Mouse (Mus musculus): ENCODE results near the gene Tmem247. TPM values are rescaled to one million over a fixed set of nuclear protein-coding genes. Genes with fewer than 3 reads are reported as not detected.

Tmem247 gene
- total and polyA plus RNA-seq, 3 experiments, result not detected

GRCm38 (mm10) chr17:86911261-86911660, 5.9 kb upstream of the Tmem247 start:
- DNase-seq (ENCODE audit: extremely low read depth), result no peak
- TF ChIP-seq POLR2AphosphoS2 (IDR thresholded peaks at IDR 0.05; ENCODE audit: low read depth, low read length), result no peak
- no peak for TF ChIP-seq MAZ (IDR thresholded peaks at IDR 0.05; ENCODE audit: low read depth, low read length)
- TF ChIP-seq KAT2A (IDR thresholded peaks at IDR 0.05; ENCODE audit: insufficient replicate concordance, low read length), result no peak
- TF ChIP-seq CHD1 (IDR thresholded peaks at IDR 0.05; ENCODE audit: low read depth, low read length), result no peak
- TF ChIP-seq EP300 (IDR thresholded peaks at IDR 0.05; ENCODE audit: low read length), result no peak
- no peak for TF ChIP-seq UBTF (IDR thresholded peaks at IDR 0.05; ENCODE audit: low read depth, low read length)
- no peak for TF ChIP-seq NRF1 (IDR thresholded peaks at IDR 0.05; ENCODE audit: low read depth, low read length)
- no peak for TF ChIP-seq ZMIZ1 (IDR thresholded peaks at IDR 0.05; ENCODE audit: low read depth, low read length)

GRCm38 (mm10) chr17:86913003-86913607, 4.0 kb upstream of the Tmem247 start:
- no peaks in the 10 kb centered on the region for H3K27me3 ChIP-seq (replicated peaks)
- TF ChIP-seq TCF12 (IDR thresholded peaks at IDR 0.05; ENCODE audit: low read depth, low read length) (no peak), KAT2A (IDR thresholded peaks at IDR 0.05; ENCODE audit: insufficient replicate concordance, low read length) (no peak), ZC3H11A (IDR thresholded peaks at IDR 0.05; ENCODE audit: low read depth, low read length) (no peak), HCFC1 (IDR thresholded peaks at IDR 0.05; ENCODE audit: low read depth, low read length) (no peak)
- H3K79me2 ChIP-seq (replicated peaks; ENCODE audit: control insufficient read depth, extremely low read depth, insufficient read depth, poor library complexity, severe bottlenecking), result no peaks in the 10 kb centered on the region
- H3K36me3 ChIP-seq (replicated peaks in 1 of 2; ENCODE audit: control insufficient read depth in 1 of 2, insufficient read depth in 1 of 2, low read length in 1 of 2), result no peaks in the 10 kb centered on the region
- peaks cover 0 to 6% of the 10 kb centered on the region in 2 experiments; a peak in 2 of 4 replicates for H3K4me1 ChIP-seq (ENCODE audit: control insufficient read depth in 1 of 2, insufficient read depth in 2 of 2)
- no peak overlapping the region for H3K4me3 ChIP-seq (replicated peaks in 1 of 3; ENCODE audit: low read depth in 2 of 3, low read length in 2 of 3, poor library complexity in 1 of 3)
- H3K9ac ChIP-seq (ENCODE audit: insufficient read depth, low read depth), result no peak overlapping the region
- no peak overlapping the region for H3K4me2 ChIP-seq (ENCODE audit: insufficient read depth, low read depth, poor library complexity, severe bottlenecking)
- dilution Hi-C loops (cut with MboI; ENCODE audit: extremely low pct_ligation_motif_present, extremely low pct_unique_long_range_greater_than_20kb, low sequenced_read_pairs), result no loop called here
- in situ Hi-C loops (cut with MboI; ENCODE audit: low pct_ligation_motif_present, low pct_unique_long_range_greater_than_20kb, low sequenced_read_pairs), result loop anchor here (25.0 kb wide), 1 partner anchor 649 kb away; no protein-coding TSS in a partner anchor
- peaks cover 4% of the 10 kb centered on the region for H3K9me3 ChIP-seq (replicated peaks; ENCODE audit: low read length)
- no peak for DNase-seq (ENCODE audit: extremely low read depth)
- H3K27ac ChIP-seq (ENCODE audit: insufficient read depth, low read depth), result no peak overlapping the region

More at GRCm38 (mm10) chr17:86911261-86911660, 5.9 kb upstream of the Tmem247 start:
- H3K36me3 ChIP-seq (replicated peaks in 1 of 2; ENCODE audit: control insufficient read depth in 1 of 2, insufficient read depth in 1 of 2, low read length in 1 of 2), result no peaks in the 10 kb centered on the region
- dilution Hi-C loops (cut with MboI; ENCODE audit: extremely low pct_ligation_motif_present, extremely low pct_unique_long_range_greater_than_20kb, low sequenced_read_pairs), result no loop called here
- no peak overlapping the region for H3K4me2 ChIP-seq (ENCODE audit: insufficient read depth, low read depth, poor library complexity, severe bottlenecking)
- H3K79me2 ChIP-seq (replicated peaks; ENCODE audit: control insufficient read depth, extremely low read depth, insufficient read depth, poor library complexity, severe bottlenecking), result no peaks in the 10 kb centered on the region
- in situ Hi-C loops (cut with MboI; ENCODE audit: low pct_ligation_motif_present, low pct_unique_long_range_greater_than_20kb, low sequenced_read_pairs), result loop anchor here (25.0 kb wide), 1 partner anchor 651 kb away; no protein-coding TSS in a partner anchor
- H3K9ac ChIP-seq (ENCODE audit: insufficient read depth, low read depth), result no peak overlapping the region
- H3K4me1 ChIP-seq (ENCODE audit: control insufficient read depth in 1 of 2, insufficient read depth in 2 of 2), result peaks cover 0 to 6% of the 10 kb centered on the region in 2 experiments; a peak in 2 of 4 replicates
- H3K27me3 ChIP-seq (replicated peaks), result no peaks in the 10 kb centered on the region
- H3K4me3 ChIP-seq (replicated peaks in 1 of 3; ENCODE audit: low read depth in 2 of 3, low read length in 2 of 3, poor library complexity in 1 of 3), result no peak overlapping the region
- no peak overlapping the region for H3K27ac ChIP-seq (ENCODE audit: insufficient read depth, low read depth)
- H3K9me3 ChIP-seq (replicated peaks; ENCODE audit: low read length), result peaks cover 4% of the 10 kb centered on the region

GRCm38 (mm10) chr17:86915540-86915939, 1.6 kb upstream of the Tmem247 start:
- 0 out of 4 replicates have a peak, but pooled peaks cover 0 to 3% of the 10 kb centered on the region in 2 experiments for H3K4me1 ChIP-seq (ENCODE audit: control insufficient read depth in 1 of 2, insufficient read depth in 2 of 2)
- no peak overlapping the region for H3K27ac ChIP-seq (ENCODE audit: insufficient read depth, low read depth)
- dilution Hi-C loops (cut with MboI; ENCODE audit: extremely low pct_ligation_motif_present, extremely low pct_unique_long_range_greater_than_20kb, low sequenced_read_pairs), result no loop called here
- in situ Hi-C loops (cut with MboI; ENCODE audit: low pct_ligation_motif_present, low pct_unique_long_range_greater_than_20kb, low sequenced_read_pairs), result loop anchor here (5.0 to 25.0 kb wide), 3 partner anchors 127 to 647 kb away; no protein-coding TSS in a partner anchor
- H3K4me3 ChIP-seq (replicated peaks in 1 of 3; ENCODE audit: low read depth in 2 of 3, low read length in 2 of 3, poor library complexity in 1 of 3), result no peak overlapping the region
- peak; percentile 21 for DNase-seq (ENCODE audit: extremely low read depth)
- H3K27me3 ChIP-seq (replicated peaks), result no peaks in the 10 kb centered on the region
- peaks cover 4% of the 10 kb centered on the region for H3K9me3 ChIP-seq (replicated peaks; ENCODE audit: low read length)
- no peaks in the 10 kb centered on the region for H3K36me3 ChIP-seq (replicated peaks in 1 of 2; ENCODE audit: control insufficient read depth in 1 of 2, insufficient read depth in 1 of 2, low read length in 1 of 2)
- no peaks in the 10 kb centered on the region for H3K79me2 ChIP-seq (replicated peaks; ENCODE audit: control insufficient read depth, extremely low read depth, insufficient read depth, poor library complexity, severe bottlenecking)
- no peak overlapping the region for H3K4me2 ChIP-seq (ENCODE audit: insufficient read depth, low read depth, poor library complexity, severe bottlenecking)
- no peak overlapping the region for H3K9ac ChIP-seq (ENCODE audit: insufficient read depth, low read depth)
- TF ChIP-seq RAD21 (IDR thresholded peaks at IDR 0.05; ENCODE audit: low read depth, low read length), result peak; percentile 48
- peak in 1 of 2 experiments; percentile 55; a peak in 2 of 4 replicates for TF ChIP-seq CTCF (conservative IDR thresholded peaks at IDR 0.05 in 1 of 2, IDR thresholded peaks at IDR 0.05 in 1 of 2; ENCODE audit: low read depth in 2 of 2, low read length in 2 of 2)
- TF ChIP-seq IRF4 (IDR thresholded peaks at IDR 0.05; ENCODE audit: low read depth, low read length), result no peak
- TF ChIP-seq MAZ (IDR thresholded peaks at IDR 0.05; ENCODE audit: low read depth, low read length), result no peak
- peak; percentile 48 for TF ChIP-seq SMC3 (IDR thresholded peaks at IDR 0.05; ENCODE audit: low read depth, low read length)

Measured in CH12.LX (cell line).